Mouse (Mus musculus): ENCODE results near the gene Cdan1. TPM values are rescaled to one million over a fixed set of nuclear protein-coding genes. Genes with fewer than 3 reads are reported as not detected.

Cdan1 gene
- total and polyA plus RNA-seq, 3 experiments, result 5.8 to 13.8 (median 10.1) TPM

DNA sequence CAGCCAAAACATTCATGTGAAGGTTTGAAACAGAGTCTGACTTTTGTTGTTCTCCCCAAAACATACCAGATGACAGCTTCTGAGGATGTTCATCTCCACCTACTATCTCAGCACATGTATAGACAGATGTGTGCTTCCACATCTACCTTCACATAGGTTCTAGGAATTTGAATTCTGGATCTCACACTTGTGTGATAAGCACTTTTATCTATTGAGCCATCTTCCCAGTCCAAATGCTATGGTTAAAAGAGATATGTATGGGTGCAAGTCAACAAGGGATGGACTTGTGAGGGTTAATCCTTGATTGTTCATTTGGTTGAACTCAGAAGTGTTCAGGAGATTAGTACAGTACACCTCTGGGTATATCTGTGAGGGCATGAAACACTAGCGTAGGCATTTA lies 4.6 kb downstream of the Cdan1 start:
- no peaks in the 10 kb centered on the region for H3K79me2 ChIP-seq (replicated peaks; ENCODE audit: control insufficient read depth, extremely low read depth, insufficient read depth, poor library complexity, severe bottlenecking)
- no peaks in the 10 kb centered on the region for H3K36me3 ChIP-seq (replicated peaks in 1 of 2; ENCODE audit: control insufficient read depth in 1 of 2, insufficient read depth in 1 of 2, low read length in 1 of 2)
- H3K9me3 ChIP-seq (replicated peaks; ENCODE audit: low read length), result no peaks in the 10 kb centered on the region
- H3K4me1 ChIP-seq (ENCODE audit: control insufficient read depth in 1 of 2, insufficient read depth in 2 of 2), result peaks cover 0 to 7% of the 10 kb centered on the region in 2 experiments; a peak in 2 of 4 replicates
- DNase-seq (ENCODE audit: extremely low read depth), result no peak
- H3K9ac ChIP-seq (ENCODE audit: insufficient read depth, low read depth), result no peak overlapping the region
- dilution Hi-C loops (cut with MboI; ENCODE audit: extremely low pct_ligation_motif_present, extremely low pct_unique_long_range_greater_than_20kb, low sequenced_read_pairs) (no loop called here), in situ Hi-C loops (cut with MboI; ENCODE audit: low pct_ligation_motif_present, low pct_unique_long_range_greater_than_20kb, low sequenced_read_pairs) (no loop called here)
- TF ChIP-seq BHLHE40 (IDR thresholded peaks at IDR 0.05; ENCODE audit: low read depth, low read length), result no peak
- TF ChIP-seq JUN (IDR thresholded peaks at IDR 0.05; ENCODE audit: insufficient read depth, low read depth, low read length), result no peak
- TF ChIP-seq HCFC1 (IDR thresholded peaks at IDR 0.05; ENCODE audit: low read depth, low read length), result no peak
- no peak for TF ChIP-seq RAD21 (IDR thresholded peaks at IDR 0.05; ENCODE audit: low read depth, low read length)
- no peak for TF ChIP-seq RCOR1 (conservative IDR thresholded peaks at IDR 0.05; ENCODE audit: low read depth, low read length)
- no peak for TF ChIP-seq SIN3A (IDR thresholded peaks at IDR 0.05; ENCODE audit: low read length)
- TF ChIP-seq POLR2AphosphoS2 (IDR thresholded peaks at IDR 0.05; ENCODE audit: low read depth, low read length), result no peak
- no peak for TF ChIP-seq NELFE (IDR thresholded peaks at IDR 0.05; ENCODE audit: low read depth, low read length)
- no peak for TF ChIP-seq MAX (IDR thresholded peaks at IDR 0.05; ENCODE audit: low read length)
- no peak for TF ChIP-seq ETS1 (conservative IDR thresholded peaks at IDR 0.05; ENCODE audit: low read depth, low read length)
- TF ChIP-seq JUND (conservative IDR thresholded peaks at IDR 0.05; ENCODE audit: low read depth, low read length), result no peak
- no peak overlapping the region for H3K27ac ChIP-seq (ENCODE audit: insufficient read depth, low read depth)
- H3K4me3 ChIP-seq (replicated peaks in 1 of 3; ENCODE audit: low read depth in 2 of 3, low read length in 2 of 3, poor library complexity in 1 of 3), result no peak overlapping the region
- H3K27me3 ChIP-seq (replicated peaks), result peaks cover 10% of the 10 kb centered on the region
- H3K4me2 ChIP-seq (ENCODE audit: insufficient read depth, low read depth, poor library complexity, severe bottlenecking), result no peak overlapping the region

DNA sequence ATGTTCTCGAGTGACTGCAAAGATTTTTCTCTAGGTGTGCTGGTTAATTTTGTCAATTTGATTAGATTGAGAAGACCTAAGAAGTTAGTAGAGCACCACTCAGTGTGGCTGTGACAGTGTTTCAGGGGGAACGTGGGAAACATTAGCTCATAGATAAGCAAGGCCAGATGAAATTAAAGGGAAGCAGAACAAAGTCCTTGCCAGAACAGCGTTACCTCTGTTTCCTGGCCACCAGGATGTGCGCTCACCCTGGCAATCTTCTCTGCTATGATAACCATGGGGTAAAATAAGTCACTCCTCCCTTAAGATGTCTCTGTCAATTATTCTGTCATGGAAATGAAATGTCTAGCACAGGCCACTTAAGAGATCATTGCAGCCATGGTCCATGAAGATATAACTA lies 5.9 kb downstream of the Cdan1 start:
- in situ Hi-C loops (cut with MboI; ENCODE audit: low pct_ligation_motif_present, low pct_unique_long_range_greater_than_20kb, low sequenced_read_pairs) (no loop called here), dilution Hi-C loops (cut with MboI; ENCODE audit: extremely low pct_ligation_motif_present, extremely low pct_unique_long_range_greater_than_20kb, low sequenced_read_pairs) (no loop called here)
- H3K4me3 ChIP-seq (replicated peaks in 1 of 3; ENCODE audit: low read depth in 2 of 3, low read length in 2 of 3, poor library complexity in 1 of 3), result no peak overlapping the region
- DNase-seq (ENCODE audit: extremely low read depth), result no peak
- H3K4me2 ChIP-seq (ENCODE audit: insufficient read depth, low read depth, poor library complexity, severe bottlenecking), result no peak overlapping the region
- H3K9me3 ChIP-seq (replicated peaks; ENCODE audit: low read length), result no peaks in the 10 kb centered on the region
- H3K36me3 ChIP-seq (replicated peaks in 1 of 2; ENCODE audit: control insufficient read depth in 1 of 2, insufficient read depth in 1 of 2, low read length in 1 of 2), result no peaks in the 10 kb centered on the region
- no peak overlapping the region for H3K27ac ChIP-seq (ENCODE audit: insufficient read depth, low read depth)
- H3K79me2 ChIP-seq (replicated peaks; ENCODE audit: control insufficient read depth, extremely low read depth, insufficient read depth, poor library complexity, severe bottlenecking), result no peaks in the 10 kb centered on the region
- no peaks in the 10 kb centered on the region for H3K4me1 ChIP-seq (ENCODE audit: control insufficient read depth in 1 of 2, insufficient read depth in 2 of 2)
- TF ChIP-seq ZC3H11A (IDR thresholded peaks at IDR 0.05; ENCODE audit: low read depth, low read length) (no peak), CHD1 (IDR thresholded peaks at IDR 0.05; ENCODE audit: low read depth, low read length) (no peak), HCFC1 (IDR thresholded peaks at IDR 0.05; ENCODE audit: low read depth, low read length) (no peak), MEF2A (IDR thresholded peaks at IDR 0.05; ENCODE audit: borderline replicate concordance, low read depth, low read length) (no peak)
- no peak overlapping the region for H3K9ac ChIP-seq (ENCODE audit: insufficient read depth, low read depth)
- peaks cover 1% of the 10 kb centered on the region for H3K27me3 ChIP-seq (replicated peaks)

DNA sequence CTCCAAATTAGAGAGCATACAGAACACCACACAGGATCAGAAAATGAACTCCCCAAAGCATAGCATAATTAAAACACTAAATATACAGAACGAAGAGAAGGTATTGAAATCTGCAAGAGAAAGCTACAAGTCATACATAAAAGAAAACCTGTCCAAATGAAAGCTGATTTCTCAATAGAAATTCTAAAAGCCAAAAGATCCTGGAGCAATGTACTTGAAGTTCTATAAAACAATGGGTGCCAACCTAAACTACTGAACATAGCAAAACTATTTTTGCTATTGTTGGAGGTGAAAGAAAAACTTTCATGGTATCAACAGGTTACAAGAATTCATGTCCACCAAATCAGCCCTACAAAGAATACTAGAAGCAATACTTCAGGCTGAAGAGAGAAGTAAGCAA lies 8.7 kb downstream of the Cdan1 start:
- no peaks in the 10 kb centered on the region for H3K27me3 ChIP-seq (replicated peaks)
- TF ChIP-seq JUN (IDR thresholded peaks at IDR 0.05; ENCODE audit: insufficient read depth, low read depth, low read length), result no peak
- no peak for TF ChIP-seq E2F4 (IDR thresholded peaks at IDR 0.05; ENCODE audit: insufficient replicate concordance, low read depth, low read length)
- TF ChIP-seq ZNF384 (IDR thresholded peaks at IDR 0.05; ENCODE audit: low read depth, low read length), result no peak
- no peak for TF ChIP-seq SMC3 (IDR thresholded peaks at IDR 0.05; ENCODE audit: low read depth, low read length)
- no peak for TF ChIP-seq CTCF (conservative IDR thresholded peaks at IDR 0.05 in 1 of 2, IDR thresholded peaks at IDR 0.05 in 1 of 2; ENCODE audit: low read depth in 2 of 2, low read length in 2 of 2)
- no peak for TF ChIP-seq ZC3H11A (IDR thresholded peaks at IDR 0.05; ENCODE audit: low read depth, low read length)
- no peak for TF ChIP-seq CHD2 (IDR thresholded peaks at IDR 0.05; ENCODE audit: low read length)
- no peak for TF ChIP-seq MAFK (IDR thresholded peaks at IDR 0.05; ENCODE audit: insufficient replicate concordance, low read length)
- TF ChIP-seq JUND (conservative IDR thresholded peaks at IDR 0.05; ENCODE audit: low read depth, low read length), result no peak
- TF ChIP-seq KAT2A (IDR thresholded peaks at IDR 0.05; ENCODE audit: insufficient replicate concordance, low read length), result no peak
- no peak for TF ChIP-seq POLR2A (IDR thresholded peaks at IDR 0.05; ENCODE audit: low read depth, low read length)
- TF ChIP-seq CHD1 (IDR thresholded peaks at IDR 0.05; ENCODE audit: low read depth, low read length), result no peak
- no peak for TF ChIP-seq BHLHE40 (IDR thresholded peaks at IDR 0.05; ENCODE audit: low read depth, low read length)
- no peak for TF ChIP-seq POLR2AphosphoS2 (IDR thresholded peaks at IDR 0.05; ENCODE audit: low read depth, low read length)
- TF ChIP-seq UBTF (IDR thresholded peaks at IDR 0.05; ENCODE audit: low read depth, low read length), result no peak
- no peak overlapping the region for H3K4me3 ChIP-seq (replicated peaks in 1 of 3; ENCODE audit: low read depth in 2 of 3, low read length in 2 of 3, poor library complexity in 1 of 3)
- H3K4me2 ChIP-seq (ENCODE audit: insufficient read depth, low read depth, poor library complexity, severe bottlenecking), result no peak overlapping the region
- dilution Hi-C loops (cut with MboI; ENCODE audit: extremely low pct_ligation_motif_present, extremely low pct_unique_long_range_greater_than_20kb, low sequenced_read_pairs), result no loop called here
- no peaks in the 10 kb centered on the region for H3K79me2 ChIP-seq (replicated peaks; ENCODE audit: control insufficient read depth, extremely low read depth, insufficient read depth, poor library complexity, severe bottlenecking)
- no peaks in the 10 kb centered on the region for H3K36me3 ChIP-seq (replicated peaks in 1 of 2; ENCODE audit: control insufficient read depth in 1 of 2, insufficient read depth in 1 of 2, low read length in 1 of 2)
- peaks cover 2% of the 10 kb centered on the region for H3K9me3 ChIP-seq (replicated peaks; ENCODE audit: low read length)
- in situ Hi-C loops (cut with MboI; ENCODE audit: low pct_ligation_motif_present, low pct_unique_long_range_greater_than_20kb, low sequenced_read_pairs), result no loop called here
- DNase-seq (ENCODE audit: extremely low read depth), result no peak
- H3K27ac ChIP-seq (ENCODE audit: insufficient read depth, low read depth), result no peak overlapping the region
- no peaks in the 10 kb centered on the region for H3K4me1 ChIP-seq (ENCODE audit: control insufficient read depth in 1 of 2, insufficient read depth in 2 of 2)
- H3K9ac ChIP-seq (ENCODE audit: insufficient read depth, low read depth), result no peak overlapping the region
